Mouse (Mus musculus): ENCODE measurements around the gene Fgfr2. TPM values are rescaled to one million over a fixed set of nuclear protein-coding genes. Genes with fewer than 3 reads are reported as not detected.

The Fgfr2 gene
- polyA plus RNA-seq, 1 experiment from 2014 or later = 34.1 TPM

DNA sequence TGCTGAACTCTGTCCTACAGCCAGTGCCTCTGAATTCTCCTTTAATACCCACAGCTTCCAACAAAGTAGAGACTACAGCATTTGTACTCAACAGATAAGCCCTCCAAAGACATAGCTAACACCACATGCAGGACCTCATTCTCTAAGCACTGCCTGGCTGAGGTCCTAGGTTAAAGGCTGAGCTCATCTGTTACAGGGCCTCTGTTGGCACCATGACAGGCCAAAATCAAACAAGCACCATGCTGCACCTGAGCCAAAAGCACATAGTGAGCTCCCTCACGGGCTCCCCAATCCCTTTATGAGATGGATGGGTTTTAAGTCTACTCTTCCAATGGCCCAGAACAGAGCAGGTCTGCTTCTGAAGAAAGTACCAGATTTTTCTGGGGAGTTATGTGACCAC is 1865.8 kb downstream of the Fgfr2 start:
- H3K9me3 ChIP-seq (replicated peaks) = no peaks in the 10 kb centered on the region
- 70% methylated on average over 1 of the region's 1 CpGs for WGBS
- no peak overlapping the region for H3K9ac ChIP-seq
- H3K4me3 ChIP-seq = no peak overlapping the region
- H3K4me1 ChIP-seq (replicated peaks) = no peaks in the 10 kb centered on the region
- ATAC-seq (ENCODE audit: insufficient number of reproducible peaks, low FRiP score) = no peak
- H3K4me2 ChIP-seq = no peak overlapping the region
- no peaks in the 10 kb centered on the region for H3K27me3 ChIP-seq (replicated peaks)
- H3K27ac ChIP-seq (ENCODE audit: poor library complexity, severe bottlenecking) = no peak overlapping the region
- no peaks in the 10 kb centered on the region for H3K36me3 ChIP-seq

DNA sequence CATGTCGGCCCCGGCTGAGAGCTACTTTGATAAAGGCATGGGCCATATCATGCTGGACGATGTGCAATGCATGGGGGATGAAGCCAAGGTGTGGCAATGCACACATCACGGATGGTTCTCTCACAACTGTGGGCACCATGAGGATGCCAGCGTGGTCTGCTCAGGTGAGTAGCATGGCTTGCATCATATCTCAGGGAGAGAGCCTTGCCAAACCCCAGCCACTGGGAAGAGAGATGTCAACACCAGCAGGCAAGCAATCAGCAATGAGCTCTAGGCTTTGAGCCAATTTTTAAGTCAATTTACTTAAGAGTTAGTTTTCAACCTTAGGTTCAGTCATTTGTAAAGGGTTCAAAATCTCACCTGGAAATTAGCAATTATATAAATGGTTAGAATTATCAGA is 1866.3 kb downstream of the Fgfr2 start:
- no peak overlapping the region for H3K4me3 ChIP-seq
- no peak for ATAC-seq (ENCODE audit: insufficient number of reproducible peaks, low FRiP score)
- no peaks in the 10 kb centered on the region for H3K4me1 ChIP-seq (replicated peaks)
- H3K36me3 ChIP-seq = no peaks in the 10 kb centered on the region
- no peaks in the 10 kb centered on the region for H3K9me3 ChIP-seq (replicated peaks)
- no peak overlapping the region for H3K9ac ChIP-seq
- no peak overlapping the region for H3K27ac ChIP-seq (ENCODE audit: poor library complexity, severe bottlenecking)
- H3K27me3 ChIP-seq (replicated peaks) = no peaks in the 10 kb centered on the region
- WGBS = 75% methylated on average over 5 of the region's 5 CpGs
- no peak overlapping the region for H3K4me2 ChIP-seq

DNA sequence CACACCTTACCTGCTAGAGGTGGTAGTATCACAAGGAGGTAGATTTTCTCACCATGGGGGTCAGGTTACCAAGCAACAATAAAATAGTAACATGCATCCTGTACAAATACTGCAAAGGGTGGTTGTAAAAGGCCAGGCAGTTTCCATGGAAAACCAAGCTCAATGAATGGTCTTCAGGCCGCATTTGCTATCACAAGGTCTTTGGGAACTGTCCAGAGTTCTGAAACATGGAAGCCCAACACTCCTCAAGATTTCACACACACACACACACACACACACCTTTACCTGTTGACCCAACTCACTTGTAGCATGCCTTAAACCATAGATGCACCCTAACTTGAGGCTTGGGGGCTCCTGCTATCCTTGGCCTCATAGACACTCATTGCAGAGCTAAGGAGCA is 1878.2 kb downstream of the Fgfr2 start:
- WGBS = 24% methylated on average over 1 of the region's 1 CpGs

DNA sequence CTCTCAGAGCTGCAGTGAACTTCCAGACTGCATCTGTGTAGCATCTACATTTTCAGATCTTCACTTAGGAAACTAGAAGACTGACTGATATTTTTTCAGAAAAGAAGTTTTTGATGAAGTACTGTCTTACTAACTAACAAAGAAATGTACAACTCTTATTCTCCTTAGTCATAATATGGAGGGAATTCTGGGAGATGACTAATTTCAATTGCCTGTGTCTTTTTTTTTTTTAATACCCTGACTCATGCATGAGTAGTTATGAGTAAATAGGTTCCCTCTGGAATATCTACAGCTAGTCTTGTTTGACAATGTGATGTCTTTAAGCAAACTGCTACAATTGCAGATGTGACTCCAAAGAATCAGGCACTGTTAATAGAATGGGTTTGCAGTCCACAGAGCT is 1887.1 kb downstream of the Fgfr2 start:
- Histone ChIP-seq H3K9ac (no peak overlapping the region), H3K27me3 (replicated peaks) (no peaks in the 10 kb centered on the region), H3K36me3 (no peaks in the 10 kb centered on the region), H3K4me2 (no peak overlapping the region), H3K27ac (ENCODE audit: poor library complexity, severe bottlenecking) (no peak overlapping the region), H3K4me3 (no peak overlapping the region), H3K4me1 (replicated peaks) (no peaks in the 10 kb centered on the region), H3K9me3 (replicated peaks) (no peaks in the 10 kb centered on the region)
- no peak for ATAC-seq (ENCODE audit: insufficient number of reproducible peaks, low FRiP score)

More for the DNA sequence above, 1878.2 kb downstream of the Fgfr2 start:
- H3K27ac ChIP-seq (ENCODE audit: poor library complexity, severe bottlenecking) = no peak overlapping the region
- H3K9ac ChIP-seq = no peak overlapping the region
- no peak overlapping the region for H3K4me3 ChIP-seq
- H3K4me1 ChIP-seq (replicated peaks) = no peaks in the 10 kb centered on the region
- no peaks in the 10 kb centered on the region for H3K36me3 ChIP-seq
- H3K4me2 ChIP-seq = no peak overlapping the region
- 0 out of 2 replicates have a peak, but pooled peaks cover 3% of the 10 kb centered on the region for H3K9me3 ChIP-seq (replicated peaks)
- no peak for ATAC-seq (ENCODE audit: insufficient number of reproducible peaks, low FRiP score)
- no peaks in the 10 kb centered on the region for H3K27me3 ChIP-seq (replicated peaks)

DNA sequence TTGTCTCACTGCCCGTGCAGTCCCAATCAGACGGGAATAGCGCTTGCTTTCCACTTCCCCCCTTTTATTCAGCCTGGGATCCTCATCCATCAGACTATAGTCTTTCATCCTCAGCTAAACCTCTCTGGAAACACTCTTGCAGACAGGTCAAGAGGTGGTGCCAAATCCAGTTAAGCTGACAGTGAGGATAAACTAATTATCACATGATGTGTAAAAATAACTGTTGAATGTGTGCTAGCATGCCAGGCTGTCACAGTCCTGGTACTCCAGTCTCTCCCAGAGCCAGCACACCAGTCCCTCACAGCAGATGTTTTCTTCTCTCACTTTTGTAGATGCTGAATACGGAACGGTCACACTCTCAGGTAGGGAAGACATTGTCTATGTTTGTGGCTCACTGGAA is 1900.1 kb downstream of the Fgfr2 start:
- ATAC-seq (ENCODE audit: insufficient number of reproducible peaks, low FRiP score) = no peak
- Histone ChIP-seq H3K4me2 (no peak overlapping the region), H3K27me3 (replicated peaks) (peaks cover 4% of the 10 kb centered on the region; the same call in 1 of the 2 replicates), H3K4me1 (replicated peaks) (peaks cover 9% of the 10 kb centered on the region; the same call in 1 of the 2 replicates), H3K27ac (ENCODE audit: poor library complexity, severe bottlenecking) (no peak overlapping the region), H3K9ac (no peak overlapping the region), H3K4me3 (no peak overlapping the region), H3K9me3 (replicated peaks) (no peaks in the 10 kb centered on the region), H3K36me3 (no peaks in the 10 kb centered on the region)
- 56% methylated on average over 5 of the region's 5 CpGs for WGBS

DNA sequence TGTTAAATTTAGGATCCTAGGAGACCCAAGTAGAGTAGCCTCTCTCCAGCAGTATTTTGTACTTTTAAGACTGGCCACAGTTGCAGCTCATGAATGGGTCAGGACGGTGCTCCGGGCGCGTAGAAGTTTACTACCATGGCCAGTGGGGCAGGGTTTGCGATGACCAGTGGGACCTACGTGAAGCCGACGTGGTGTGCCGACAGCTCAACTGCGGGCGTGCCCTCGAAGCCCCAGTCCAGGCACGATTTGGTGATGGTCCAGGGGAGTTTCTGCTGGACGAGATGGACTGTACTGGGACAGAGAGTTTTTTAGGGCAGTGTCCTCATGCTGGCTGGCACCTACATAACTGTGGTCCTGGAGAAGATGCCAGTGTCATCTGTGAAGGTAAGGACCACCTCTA is 1935.2 kb downstream of the Fgfr2 start:
- no peak overlapping the region for H3K4me2 ChIP-seq
- H3K36me3 ChIP-seq = no peaks in the 10 kb centered on the region
- H3K27ac ChIP-seq (ENCODE audit: poor library complexity, severe bottlenecking) = no peak overlapping the region
- no peaks in the 10 kb centered on the region for H3K4me1 ChIP-seq (replicated peaks)
- H3K9ac ChIP-seq = no peak overlapping the region
- ATAC-seq (ENCODE audit: insufficient number of reproducible peaks, low FRiP score) = no peak
- 0 out of 2 replicates have a peak, but pooled peaks cover 6% of the 10 kb centered on the region for H3K27me3 ChIP-seq (replicated peaks)
- H3K4me3 ChIP-seq = no peak overlapping the region
- no peaks in the 10 kb centered on the region for H3K9me3 ChIP-seq (replicated peaks)
- WGBS = 87% methylated on average over 14 of the region's 14 CpGs

DNA sequence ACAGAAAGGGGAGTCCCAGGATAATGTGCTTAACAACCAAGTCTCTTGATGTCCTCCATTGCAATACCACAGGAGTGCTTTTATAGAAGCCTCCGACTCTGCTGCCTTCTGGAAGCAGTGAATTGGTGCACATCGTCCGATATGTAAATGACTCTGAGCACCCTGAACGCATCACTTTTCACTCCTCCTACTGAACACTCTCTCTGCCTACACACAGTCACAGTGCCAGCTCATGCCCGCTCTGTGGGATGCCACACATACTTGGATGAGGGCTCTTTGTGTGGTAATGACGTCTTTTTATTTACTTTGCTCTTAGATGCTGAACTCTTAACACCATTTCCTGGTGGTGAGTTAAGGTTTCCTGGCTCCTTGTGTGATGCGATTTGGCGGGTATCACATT is 1936.1 kb downstream of the Fgfr2 start:
- no peak for ATAC-seq (ENCODE audit: insufficient number of reproducible peaks, low FRiP score)
- H3K9ac ChIP-seq = no peak overlapping the region
- no peaks in the 10 kb centered on the region for H3K36me3 ChIP-seq
- H3K9me3 ChIP-seq (replicated peaks) = no peaks in the 10 kb centered on the region
- no peak overlapping the region for H3K27ac ChIP-seq (ENCODE audit: poor library complexity, severe bottlenecking)
- no peak overlapping the region for H3K4me3 ChIP-seq
- H3K27me3 ChIP-seq (replicated peaks) = 0 out of 2 replicates have a peak, but pooled peaks cover 6% of the 10 kb centered on the region
- 69% methylated on average over 8 of the region's 8 CpGs for WGBS
- H3K4me1 ChIP-seq (replicated peaks) = no peaks in the 10 kb centered on the region
- H3K4me2 ChIP-seq = no peak overlapping the region

DNA sequence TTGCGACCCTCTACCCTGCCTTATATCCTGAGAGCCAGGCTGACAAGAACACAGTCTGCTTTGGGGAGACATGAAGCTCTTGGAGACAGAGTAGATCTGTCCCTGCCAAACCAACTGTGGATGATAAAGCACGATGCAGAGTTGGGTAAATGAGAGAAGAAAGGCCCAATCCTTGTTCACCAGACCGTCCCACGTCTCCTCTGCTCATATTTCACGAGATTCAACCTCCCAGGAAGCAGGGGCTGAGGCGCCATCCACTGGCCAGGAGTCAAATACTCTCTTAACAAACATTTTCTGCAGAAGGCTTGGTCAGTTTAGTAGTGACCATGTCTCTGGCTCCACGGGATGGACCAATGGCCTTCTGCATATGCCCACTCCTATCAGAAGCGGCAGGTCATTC is 1938.8 kb downstream of the Fgfr2 start:
- ATAC-seq (ENCODE audit: insufficient number of reproducible peaks, low FRiP score) = no peak
- 59% methylated on average over 8 of the region's 8 CpGs for WGBS
- Histone ChIP-seq H3K9ac (no peak overlapping the region), H3K9me3 (replicated peaks) (no peaks in the 10 kb centered on the region), H3K4me3 (no peak overlapping the region), H3K4me2 (no peak overlapping the region), H3K36me3 (no peaks in the 10 kb centered on the region), H3K4me1 (replicated peaks) (no peaks in the 10 kb centered on the region), H3K27me3 (replicated peaks) (0 out of 2 replicates have a peak, but pooled peaks cover 6% of the 10 kb centered on the region), H3K27ac (ENCODE audit: poor library complexity, severe bottlenecking) (no peak overlapping the region)

DNA sequence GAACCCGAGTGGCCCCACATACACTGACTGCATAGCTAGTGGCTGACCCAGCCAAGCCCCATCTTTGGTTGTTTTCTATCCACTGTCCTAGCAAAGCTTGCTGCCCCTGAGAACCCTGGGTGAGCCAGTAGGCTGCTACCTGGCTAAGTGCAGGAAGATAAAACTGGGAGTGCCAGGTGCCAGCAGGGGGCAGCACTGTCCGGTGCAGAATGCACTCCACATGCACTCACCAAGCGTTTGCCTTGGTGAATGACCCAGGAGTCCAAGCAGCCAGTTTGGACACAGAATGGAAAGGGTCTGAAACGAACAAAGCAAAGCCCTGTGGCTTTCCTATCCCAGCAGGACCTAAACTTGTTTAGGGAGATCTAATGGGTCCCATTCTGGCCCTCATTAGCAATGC is 1940.5 kb downstream of the Fgfr2 start:
- WGBS = 45% methylated on average over 4 of the region's 4 CpGs
- H3K4me3 ChIP-seq = no peak overlapping the region

DNA sequence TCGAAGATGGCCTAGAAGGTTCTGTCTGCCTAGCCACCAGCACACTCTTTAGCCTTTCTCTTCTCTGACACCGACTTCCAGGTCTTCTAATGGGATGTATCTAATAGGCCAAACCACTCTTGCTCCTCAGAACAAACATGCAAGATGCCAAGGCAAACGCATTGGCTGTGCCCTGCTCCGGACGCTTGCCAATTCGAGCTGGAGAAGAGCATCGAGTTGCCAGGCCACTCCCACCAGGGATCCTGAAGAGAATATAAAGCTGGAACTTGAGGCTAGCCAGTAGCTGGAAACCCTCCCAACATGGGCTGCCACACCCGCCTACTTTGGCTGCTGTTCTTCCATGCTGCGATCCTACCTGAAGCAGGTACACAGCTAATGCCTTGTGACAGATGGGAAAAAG is 1949.0 kb downstream of the Fgfr2 start, which contains the start of gene 5430419D17Rik:
Gene 5430419D17Rik, plus strand, starts transcription at position 282 of the 400 bp plus-strand sequence.
- Histone ChIP-seq H3K36me3 (no peaks in the 10 kb centered on the region), H3K27ac (ENCODE audit: poor library complexity, severe bottlenecking) (no peak within 1 kb of the TSS), H3K4me1 (replicated peaks) (no peaks in the 10 kb centered on the region), H3K9ac (no peak within 1 kb of the TSS), H3K4me3 (no peak within 1 kb of the TSS), H3K9me3 (replicated peaks) (no peaks in the 10 kb centered on the region), H3K4me2 (no peak within 1 kb of the TSS), H3K27me3 (replicated peaks) (0 out of 2 replicates have a peak, but pooled peaks cover 6% of the 10 kb centered on the region)
- no peak for ATAC-seq (ENCODE audit: insufficient number of reproducible peaks, low FRiP score)
- 86% methylated on average over 9 of the region's 9 CpGs for WGBS

More for the DNA sequence above, 1940.5 kb downstream of the Fgfr2 start:
- H3K27ac ChIP-seq (ENCODE audit: poor library complexity, severe bottlenecking) = no peak overlapping the region
- no peak overlapping the region for H3K4me2 ChIP-seq
- no peaks in the 10 kb centered on the region for H3K4me1 ChIP-seq (replicated peaks)
- no peaks in the 10 kb centered on the region for H3K9me3 ChIP-seq (replicated peaks)
- no peaks in the 10 kb centered on the region for H3K36me3 ChIP-seq
- H3K27me3 ChIP-seq (replicated peaks) = 0 out of 2 replicates have a peak, but pooled peaks cover 6% of the 10 kb centered on the region
- H3K9ac ChIP-seq = no peak overlapping the region
- no peak for ATAC-seq (ENCODE audit: insufficient number of reproducible peaks, low FRiP score)

DNA sequence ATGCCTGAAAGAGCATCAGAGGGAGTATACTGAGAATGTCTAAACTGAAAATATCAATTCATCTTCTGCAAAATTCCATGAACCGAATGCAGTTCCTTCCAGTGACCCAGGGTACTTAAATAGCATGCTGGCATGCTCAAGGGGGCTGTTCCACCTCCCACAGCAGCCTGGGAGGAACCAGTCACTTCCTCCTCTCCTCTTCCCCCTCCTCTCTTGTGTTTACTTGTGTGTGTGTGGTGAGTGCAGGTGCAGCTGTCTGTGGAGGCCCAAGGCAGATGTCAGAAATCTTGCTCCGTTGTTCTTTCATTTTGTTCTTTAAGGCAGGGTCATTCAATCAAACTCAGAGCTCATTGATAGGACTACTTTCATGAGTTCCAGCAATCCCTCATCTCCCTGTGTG is 1954.1 kb downstream of the Fgfr2 start:
- Histone ChIP-seq H3K9me3 (replicated peaks) (0 out of 2 replicates have a peak, but pooled peaks cover 2% of the 10 kb centered on the region), H3K4me1 (replicated peaks) (no peaks in the 10 kb centered on the region), H3K9ac (no peak overlapping the region), H3K27me3 (replicated peaks) (0 out of 2 replicates have a peak, but pooled peaks cover 6% of the 10 kb centered on the region), H3K36me3 (no peaks in the 10 kb centered on the region), H3K4me3 (no peak overlapping the region), H3K4me2 (no peak overlapping the region), H3K27ac (ENCODE audit: poor library complexity, severe bottlenecking) (no peak overlapping the region)
- ATAC-seq (ENCODE audit: insufficient number of reproducible peaks, low FRiP score) = no peak
- WGBS = 61% methylated on average over 2 of the region's 2 CpGs

DNA sequence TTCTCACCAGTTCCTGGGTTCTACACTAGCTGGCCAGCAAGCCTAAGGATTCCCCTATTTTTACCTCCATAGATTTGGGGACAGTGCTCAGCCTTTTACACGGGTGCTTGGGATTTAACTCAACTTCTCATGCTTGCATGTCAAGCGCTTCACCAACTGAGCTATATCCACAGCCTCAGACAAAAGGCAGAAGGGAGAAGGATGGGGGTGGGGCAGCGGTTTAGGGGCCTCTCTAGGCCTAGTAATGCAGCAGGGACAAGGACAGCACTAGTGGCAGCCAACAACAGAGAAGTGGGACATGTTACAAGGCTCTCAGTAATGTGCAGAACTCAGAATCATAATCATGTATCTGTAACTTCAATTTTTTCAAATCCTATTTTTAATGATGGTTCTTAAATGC is 1955.4 kb downstream of the Fgfr2 start:
- Histone ChIP-seq H3K4me2 (no peak overlapping the region), H3K4me3 (no peak overlapping the region), H3K9me3 (replicated peaks) (0 out of 2 replicates have a peak, but pooled peaks cover 2% of the 10 kb centered on the region), H3K9ac (no peak overlapping the region), H3K27ac (ENCODE audit: poor library complexity, severe bottlenecking) (no peak overlapping the region), H3K27me3 (replicated peaks) (0 out of 2 replicates have a peak, but pooled peaks cover 6% of the 10 kb centered on the region), H3K4me1 (replicated peaks) (no peaks in the 10 kb centered on the region), H3K36me3 (no peaks in the 10 kb centered on the region)
- whole genome bisulfite sequencing = 67% methylated on average over 3 of the region's 3 CpGs
- no peak for ATAC-seq (ENCODE audit: insufficient number of reproducible peaks, low FRiP score)
